Mouse (Mus musculus): ENCODE results near the gene Spty2d1. TPM values are rescaled to one million over a fixed set of nuclear protein-coding genes. Genes with fewer than 3 reads are reported as not detected.
A peak's percentile ranks its signal among the peaks of the same experiment; 100 is the strongest.
"Not testable (repeated sequence)": the region's sequence is repeated elsewhere in the genome, so short reads cannot be mapped to it uniquely, and the experiment has no call there.

Spty2d1 gene
- total RNA-seq, 2 experiments from 2014 or later, result 12.5 to 13.8 TPM

GRCm38 (mm10) chr7:46997644-46998395 lies 10.4 kb downstream of the Spty2d1 start:
- intact Hi-C loops (cut with DNase I), result loop anchor here (2.0 kb wide), 1 partner anchor 33 kb away; no protein-coding TSS in a partner anchor

GRCm38 (mm10) chr7:46997008-46997407 lies 11.2 kb downstream of the Spty2d1 start:
- intact Hi-C loops (cut with DNase I), result loop anchor here (2.0 kb wide), 1 partner anchor 32 kb away; no protein-coding TSS in a partner anchor
- no peak for DNase-seq

More at GRCm38 (mm10) chr7:46997644-46998395, 10.4 kb downstream of the Spty2d1 start:
- peak; percentile 62 to 71 for DNase-seq

GRCm38 (mm10) chr7:46995558-46995957 lies 12.7 kb downstream of the Spty2d1 start:
- intact Hi-C loops (cut with DNase I), result no loop called here
- no peak for DNase-seq

- intact Hi-C loops (cut with DNase I), result no loop called here
- no peak for DNase-seq
These were observed 15.1 kb downstream of the Spty2d1 start for GRCm38 (mm10) chr7:46993079-46993478.

- DNase-seq; intact Hi-C loops (cut with DNase I): not testable (repeated sequence)
These were observed 18.8 kb downstream of the Spty2d1 start for GRCm38 (mm10) chr7:46989387-46989786.

DNA sequence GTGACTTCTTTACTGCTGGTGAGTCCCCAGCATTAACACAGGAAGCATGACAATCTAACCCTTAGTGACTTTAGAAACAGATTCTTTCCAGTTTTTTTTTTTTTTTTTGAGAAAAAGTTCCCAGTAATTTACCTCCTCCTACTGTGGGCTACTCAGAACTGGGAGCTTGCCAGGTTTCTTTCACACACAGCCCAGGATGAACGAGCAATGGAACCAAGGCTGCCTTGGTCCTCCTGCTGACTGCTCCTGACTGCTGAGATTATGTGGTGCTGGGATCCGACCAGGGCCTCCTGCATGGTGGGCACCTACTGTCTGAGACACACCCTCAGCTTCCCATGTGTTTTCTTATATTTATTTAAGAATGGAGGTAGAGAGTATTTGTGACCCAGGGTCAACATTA lies 21.1 kb downstream of the Spty2d1 start:
- intact Hi-C loops (cut with DNase I), result no loop called here
- DNase-seq, result no peak

GRCm38 (mm10) chr7:46986646-46987045 lies 21.6 kb downstream of the Spty2d1 start:
- intact Hi-C loops (cut with DNase I), result no loop called here

GRCm38 (mm10) chr7:46985718-46986505 lies 22.3 kb downstream of the Spty2d1 start:
- DNase-seq, result no peak
- intact Hi-C loops (cut with DNase I), result no loop called here

More at GRCm38 (mm10) chr7:46986646-46987045, 21.6 kb downstream of the Spty2d1 start:
- no peak for DNase-seq

- intact Hi-C loops (cut with DNase I), result no loop called here
- DNase-seq, result no peak
These were observed 24.9 kb downstream of the Spty2d1 start, which contains the start of gene Gm9999 for GRCm38 (mm10) chr7:46983280-46983679. Gm9999 (plus strand) TSS chr7:46983580.

DNA sequence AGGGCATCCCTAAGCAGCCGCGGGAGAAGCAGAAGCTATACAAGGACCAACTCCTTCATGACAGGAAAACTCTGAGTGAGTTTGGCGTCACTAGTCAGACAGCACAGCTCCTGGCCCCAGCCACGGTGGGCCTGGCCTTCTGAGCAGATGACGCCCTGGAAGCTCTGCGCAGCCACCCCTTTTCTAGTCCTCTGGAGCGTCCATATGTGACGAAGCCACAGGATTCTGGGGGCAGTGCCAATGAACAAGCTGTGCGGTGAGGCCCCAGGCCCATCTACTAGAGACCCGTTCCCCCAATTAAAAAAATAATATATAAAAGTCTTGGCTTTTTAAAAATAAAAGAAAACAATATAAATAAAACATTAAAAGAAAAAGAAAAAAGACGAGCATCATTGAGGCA lies 32.8 kb downstream of the Spty2d1 start:
- intact Hi-C loops (cut with DNase I), result no loop called here

GRCm38 (mm10) chr7:46974648-46975047 lies 33.6 kb downstream of the Spty2d1 start:
- intact Hi-C loops (cut with DNase I), result no loop called here
- DNase-seq, result no peak

More for the DNA sequence above, 32.8 kb downstream of the Spty2d1 start:
- DNase-seq, result no peak

DNA sequence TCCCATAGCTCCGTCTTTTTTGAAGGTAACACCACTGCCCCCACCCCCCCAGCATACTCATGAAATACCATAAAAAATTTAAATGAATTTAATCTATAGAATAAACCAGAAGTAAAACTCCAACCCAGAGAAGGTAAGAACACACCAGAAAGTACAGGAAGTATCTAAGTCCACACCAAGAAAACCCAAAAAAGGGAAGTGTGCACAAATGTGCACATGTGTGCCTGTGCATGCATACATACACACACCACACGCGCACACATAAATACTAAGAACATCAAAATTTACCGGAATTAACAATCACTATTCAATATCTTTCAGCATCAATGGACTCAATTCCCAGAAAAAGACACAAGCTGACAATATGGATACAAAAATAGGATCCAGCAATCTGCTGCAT lies 38.3 kb downstream of the Spty2d1 start:
- intact Hi-C loops (cut with DNase I), result no loop called here
- no peak for DNase-seq

DNA sequence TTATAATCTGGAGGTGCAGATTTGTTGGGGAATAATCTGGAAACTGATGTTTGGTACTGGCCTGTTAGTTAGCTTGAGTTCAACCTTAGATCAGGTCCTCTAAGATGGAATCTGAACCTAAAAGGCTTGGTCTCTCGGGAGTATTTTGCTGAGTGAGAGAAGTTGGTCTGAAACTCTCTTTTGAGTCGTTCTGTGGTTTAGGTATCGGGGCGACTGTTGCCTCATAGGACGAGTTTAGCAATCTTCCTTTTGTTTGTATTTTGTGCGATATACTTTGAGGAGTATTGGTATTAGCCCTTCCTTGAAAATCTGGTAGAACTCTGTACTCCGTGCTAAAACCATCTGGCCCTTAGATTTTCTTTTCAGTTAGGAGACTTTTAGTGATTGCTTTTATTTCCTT lies 44.1 kb downstream of the Spty2d1 start:
- intact Hi-C loops (cut with DNase I), result loop anchor here (2.0 kb wide), 1 partner anchor 33 kb away; no protein-coding TSS in a partner anchor
- DNase-seq, result no peak

- intact Hi-C loops (cut with DNase I), result loop anchor here (1.0 kb wide), 3 partner anchors 53 to 185 kb away; no protein-coding TSS in a partner anchor
- peak; percentile 83 to 87 for DNase-seq
These were observed 45.2 kb downstream of the Spty2d1 start for GRCm38 (mm10) chr7:46962806-46963618.

DNA sequence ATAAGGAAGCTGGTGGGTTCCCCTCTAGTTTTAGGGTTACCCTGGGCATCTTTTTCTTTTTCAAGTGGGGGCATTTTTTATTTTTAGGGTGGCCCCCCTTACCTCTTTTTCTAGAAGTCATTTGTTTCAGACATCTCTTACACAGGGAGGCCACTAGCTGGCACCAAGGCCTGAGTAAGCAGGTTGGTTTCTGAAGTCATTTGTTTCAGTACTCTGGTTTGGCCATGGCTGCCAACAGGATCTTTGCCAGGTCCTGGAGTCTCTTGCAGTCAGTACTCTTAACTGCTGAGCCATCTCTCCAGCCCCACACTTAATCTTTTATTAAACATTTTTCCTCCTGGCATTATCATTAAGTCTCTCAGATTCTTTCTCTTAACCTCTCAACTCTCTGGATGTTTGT lies 46.1 kb downstream of the Spty2d1 start:
- DNase-seq, result peak in 1 of 2 experiments; percentile 31
- intact Hi-C loops (cut with DNase I), result loop anchor here (1.0 kb wide), 1 partner anchor 186 kb away; no protein-coding TSS in a partner anchor

- intact Hi-C loops (cut with DNase I), result no loop called here
- no peak for DNase-seq
These were observed 47.2 kb downstream of the Spty2d1 start for GRCm38 (mm10) chr7:46960991-46961390.

GRCm38 (mm10) chr7:46958853-46959252 lies 49.4 kb downstream of the Spty2d1 start:
- DNase-seq, result no peak
- intact Hi-C loops (cut with DNase I), result no loop called here

DNA sequence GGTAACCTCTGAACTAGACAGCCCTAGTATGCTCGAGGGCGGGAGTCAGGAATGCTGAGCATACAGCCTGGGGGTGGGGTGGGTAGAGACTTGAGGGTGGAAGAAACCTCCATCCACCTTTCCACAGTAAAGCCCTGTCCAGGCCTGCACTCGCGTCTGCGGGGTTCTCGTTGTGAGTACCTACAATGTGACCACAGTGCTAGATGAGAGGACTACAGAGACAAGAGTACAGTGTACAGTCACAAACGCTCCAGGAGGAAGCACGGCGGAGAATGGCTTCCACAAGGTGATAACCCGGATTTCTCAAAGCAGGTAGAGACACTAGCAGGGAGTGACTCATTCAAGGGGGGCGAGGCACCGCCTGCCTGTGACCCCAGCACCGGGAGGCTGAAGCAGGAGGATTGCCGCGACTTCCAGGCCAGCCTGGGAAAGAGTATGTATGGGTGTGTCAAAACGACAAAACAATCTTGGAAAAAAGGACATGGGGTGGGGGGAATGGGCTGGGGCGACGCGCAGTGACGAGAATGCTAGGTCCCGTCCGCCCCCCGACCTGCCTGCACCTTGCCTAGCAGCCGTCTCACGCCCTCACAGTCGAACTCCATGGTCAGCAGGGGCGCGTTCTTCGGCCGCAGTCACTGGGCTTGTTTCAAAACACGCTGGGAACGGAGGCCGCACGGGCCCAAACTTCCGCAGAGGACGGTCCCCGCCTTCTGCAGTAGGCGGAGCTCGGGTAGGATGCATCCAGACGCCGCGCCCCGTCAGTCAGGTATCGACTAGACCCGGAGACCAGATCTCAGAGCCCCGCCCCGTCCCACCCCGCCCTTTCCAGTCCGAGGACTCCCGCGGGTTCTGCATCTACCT lies 50.1 kb downstream of the Spty2d1 start, which contains the start of gene Uevld:
Gene Uevld, minus strand, starts transcription at position 697 of the 861 bp plus-strand sequence.
- intact Hi-C loops (cut with DNase I), result no loop called here
- peak; percentile 96 to 97 for DNase-seq
